In genomic region chr6:83794760-83795296, GRCm38 (mm10) we compare ENCODE assay signal across 8 mouse cellular contexts. TPM values are rescaled to one million over a fixed set of nuclear protein-coding genes. Genes with fewer than 3 reads are reported as not detected.
A peak's percentile ranks its signal among the peaks of the same experiment; 100 is the strongest.
DNase-seq lines count a peak whose midpoint lies in the region; ATAC-seq and TF ChIP-seq lines count a peak whose summit lies in the region.

Gene Nagk, plus strand, starts transcription at chr6:83794982.

- no peak for TF ChIP-seq CTCF in layer of hippocampus, adult 2 months (conservative IDR thresholded peaks at IDR 0.05)
- no peak for TF ChIP-seq CTCF in lung, embryonic 14.5 days (IDR thresholded peaks at IDR 0.05; ENCODE audit: low read depth)
- no peak for TF ChIP-seq CTCF in olfactory bulb, adult 2 months (IDR thresholded peaks at IDR 0.05; ENCODE audit: insufficient read depth, low read depth, low read length)
- TF ChIP-seq CTCF in thymus, adult 2 months (IDR thresholded peaks at IDR 0.05; ENCODE audit: borderline replicate concordance, control insufficient read depth, extremely low read depth, insufficient read depth, low read length, poor library complexity), result no peak

- under 1% methylated on average over 43 of the region's 43 CpGs for WGBS in forebrain, embryonic 16.5 days
- WGBS in lung, embryonic 14.5 days, result under 1% methylated on average over 43 of the region's 43 CpGs
- WGBS in olfactory bulb, adult 2 months, result under 1% methylated on average over 43 of the region's 43 CpGs
- WGBS in thymus, adult 2 months, result 0% methylated on average over 43 of the region's 43 CpGs

- H3K9me3 ChIP-seq in ES-E14 (ENCODE audit: control insufficient read depth, insufficient read depth, low read depth, low read length), result no peaks in the 10 kb centered on the region
- no peaks in the 10 kb centered on the region for H3K9me3 ChIP-seq in forebrain, embryonic 16.5 days (ENCODE audit: control insufficient read depth, low read length)
- no peaks in the 10 kb centered on the region for H3K9me3 ChIP-seq in lung, embryonic 14.5 days (ENCODE audit: low read depth, low read length)

- intact Hi-C loops in heart, postnatal 36 days (cut with DNase I), result loop anchor here (1.0 to 2.0 kb wide), 2 partner anchors 20 to 36 kb away; partner anchors contain the start of genes Paip2b and Tex261

- DNase-seq in ES-E14 (ENCODE audit: low read depth, low spot score), result peak; percentile 91
- peak; percentile 90 for DNase-seq in cerebellum, adult 11-12 months
- DNase-seq in heart, postnatal 36 days, result peak; percentile 93 to 96
- DNase-seq in layer of hippocampus, adult 2 months (ENCODE audit: low spot score in 2 of 2), result peak; percentile 88 to 93
- DNase-seq in lung, embryonic 14.5 days, result peak; percentile 96
- DNase-seq in thymus, adult 2 months, result peak; percentile 94

- ATAC-seq in forebrain, embryonic 16.5 days, result peak; percentile 93
- peak; percentile 96 for ATAC-seq in lung, embryonic 14.5 days (ENCODE audit: insufficient read depth)

- TF ChIP-seq POLR2A in olfactory bulb, adult 2 months (IDR thresholded peaks at IDR 0.05; ENCODE audit: insufficient read depth, low read depth, low read length), result peak; percentile 67
- peak; percentile 78; the same call in 1 of the 2 replicates for TF ChIP-seq POLR2A in thymus, adult 2 months (IDR thresholded peaks at IDR 0.05; ENCODE audit: control insufficient read depth, extremely low read depth, insufficient read depth, low read length, poor library complexity)

- no peaks in the 10 kb centered on the region for H3K36me3 ChIP-seq in ES-E14 (ENCODE audit: control insufficient read depth, insufficient read depth, low read length, poor library complexity, severe bottlenecking)
- H3K36me3 ChIP-seq in forebrain, embryonic 16.5 days (ENCODE audit: control insufficient read depth, insufficient read depth), result no peaks in the 10 kb centered on the region
- peaks cover 6% of the 10 kb centered on the region for H3K36me3 ChIP-seq in lung, embryonic 14.5 days (ENCODE audit: insufficient read depth)
- H3K36me3 ChIP-seq in thymus, adult 2 months (ENCODE audit: control insufficient read depth, insufficient read depth, low read length), result no peaks in the 10 kb centered on the region

- peaks cover 3% of the 10 kb centered on the region in 2 experiments; a peak in 2 of 4 replicates for H3K4me1 ChIP-seq in ES-E14 (ENCODE audit: control insufficient read depth in 2 of 2, insufficient read depth in 2 of 2, low read length in 2 of 2, poor library complexity in 1 of 2)
- H3K4me1 ChIP-seq in forebrain, embryonic 16.5 days (replicated peaks; ENCODE audit: control insufficient read depth, insufficient read depth, low read length), result peaks cover 9% of the 10 kb centered on the region
- peaks cover 7% of the 10 kb centered on the region for H3K4me1 ChIP-seq in lung, embryonic 14.5 days (ENCODE audit: insufficient read depth)
- 0 out of 2 replicates have a peak, but pooled peaks cover 2% of the 10 kb centered on the region for H3K4me1 ChIP-seq in olfactory bulb, adult 2 months (ENCODE audit: control insufficient read depth, insufficient read depth, low read length)
- peaks cover 13% of the 10 kb centered on the region for H3K4me1 ChIP-seq in thymus, adult 2 months (replicated peaks; ENCODE audit: control insufficient read depth, insufficient read depth, low read length)

- peak within 1 kb of the TSS; percentile 77 for H3K27ac ChIP-seq in ES-E14 (ENCODE audit: insufficient read depth, low read depth, low read length, poor library complexity, severe bottlenecking)
- H3K27ac ChIP-seq in forebrain, embryonic 16.5 days (ENCODE audit: low read length), result peak within 1 kb of the TSS; percentile 98
- H3K27ac ChIP-seq in layer of hippocampus, adult 2 months, result peak within 1 kb of the TSS; percentile 91
- H3K27ac ChIP-seq in lung, embryonic 14.5 days (ENCODE audit: low read depth), result peak within 1 kb of the TSS; percentile 95
- peak within 1 kb of the TSS; percentile 93 for H3K27ac ChIP-seq in olfactory bulb, adult 2 months (ENCODE audit: insufficient read depth, low read depth, low read length)
- peak within 1 kb of the TSS; percentile 79 for H3K27ac ChIP-seq in thymus, adult 2 months (ENCODE audit: control insufficient read depth, insufficient read depth, low read length)

- peak within 1 kb of the TSS; percentile 76 to 80 for H3K4me3 ChIP-seq in ES-E14 (ENCODE audit: insufficient read depth in 1 of 2, low read depth in 1 of 2, low read length in 2 of 2, poor library complexity in 1 of 2, severe bottlenecking in 1 of 2)
- peak within 1 kb of the TSS; percentile 90 for H3K4me3 ChIP-seq in forebrain, embryonic 16.5 days (replicated peaks; ENCODE audit: low read length)
- H3K4me3 ChIP-seq in layer of hippocampus, adult 2 months, result peak within 1 kb of the TSS; percentile 83
- H3K4me3 ChIP-seq in lung, embryonic 14.5 days (ENCODE audit: low read depth, low read length), result peak within 1 kb of the TSS; percentile 72
- peak within 1 kb of the TSS; percentile 72 for H3K4me3 ChIP-seq in olfactory bulb, adult 2 months (ENCODE audit: insufficient read depth, low read depth, low read length)
- peak within 1 kb of the TSS; percentile 70 for H3K4me3 ChIP-seq in thymus, adult 2 months (ENCODE audit: control insufficient read depth, insufficient read depth, low read length)

- no peaks in the 10 kb centered on the region for H3K27me3 ChIP-seq in forebrain, embryonic 16.5 days (replicated peaks; ENCODE audit: control insufficient read depth, insufficient read depth, low read length)
- H3K27me3 ChIP-seq in lung, embryonic 14.5 days (ENCODE audit: insufficient read depth, low read length), result no peaks in the 10 kb centered on the region
- H3K27me3 ChIP-seq in thymus, adult 2 months (ENCODE audit: control insufficient read depth, insufficient read depth, low read length), result no peaks in the 10 kb centered on the region

- in situ Hi-C loops in ES-E14 (cut with MboI; ENCODE audit: low sequenced_read_pairs in 2 of 2, unreplicated experiment in 2 of 2), result no loop called here

- peak within 1 kb of the TSS; percentile 77 for H3K9ac ChIP-seq in ES-E14 (ENCODE audit: insufficient read depth, low read depth, low read length, poor library complexity, severe bottlenecking)
- peak within 1 kb of the TSS; percentile 97 for H3K9ac ChIP-seq in forebrain, embryonic 16.5 days (replicated peaks; ENCODE audit: low read depth, low read length)
- H3K9ac ChIP-seq in lung, embryonic 14.5 days, result peak within 1 kb of the TSS; percentile 69

- peak within 1 kb of the TSS; percentile 92 for H3K4me2 ChIP-seq in forebrain, embryonic 16.5 days (ENCODE audit: low read length)
- H3K4me2 ChIP-seq in lung, embryonic 14.5 days, result peak within 1 kb of the TSS; percentile 97

TF ChIP-seq in ES-E14, 5 proteins besides CTCF, POLR2A, EP300 and RAD21:
- TF ChIP-seq CHD2 (IDR thresholded peaks at IDR 0.05; ENCODE audit: low read depth, low read length) (no peak), ZNF384 (IDR thresholded peaks at IDR 0.05; ENCODE audit: low read depth, low read length) (peak; percentile 79), MAFK (IDR thresholded peaks at IDR 0.05; ENCODE audit: insufficient read depth, low read depth, low read length) (no peak), ZC3H11A (IDR thresholded peaks at IDR 0.05; ENCODE audit: borderline replicate concordance, low read depth, low read length) (no peak), HCFC1 (IDR thresholded peaks at IDR 0.05; ENCODE audit: borderline replicate concordance, insufficient read depth, low read length) (peak; percentile 83)

RNA-seq across cellular contexts. Expression of gene Nagk, which starts in this region (rescaled TPM):
- 18.0 and 22.2 TPM in 2 replicates for total RNA-seq in ES-E14 (2012; rRNA removed)
- 97.5 and 123 TPM in 2 replicates for polyA plus RNA-seq in forebrain, embryonic 16.5 days (2015; fragmentation: Nextera tagmentation; extraction: Ambion mirVana)
- 10 to 100 TPM; 19.7 to 20.6 TPM for total RNA-seq in heart, postnatal 36 days (2021)
- 10 to 100 TPM; 47.6 to 51.0 TPM for total RNA-seq in layer of hippocampus, adult 2 months (2021)
- 46.1 and 49.3 TPM in 2 replicates for polyA plus RNA-seq in lung, embryonic 14.5 days (2014; fragmentation: Nextera tagmentation; extraction: Ambion mirVana)
- polyA plus RNA-seq in olfactory bulb, adult 2 months (2012; ENCODE audit: insufficient read depth, insufficient read length, low replicate concordance, missing spikeins), result not detected in 2 replicates
- 15.7 and 18.7 TPM in 2 replicates for polyA plus RNA-seq in thymus, adult 2 months (2012; rRNA removed)

Comparison
In these comparisons a context has a peak if more than half of its experiments do, and no peak if none do; other contexts are left out.
1. Peak in every context shown above with its lines: DNase-seq, ATAC-seq, H3K4me3 ChIP-seq and H3K27ac ChIP-seq.
2. RNA of gene Nagk (polyA plus RNA-seq): 97.5 to 123 TPM in forebrain, embryonic 16.5 days, 46.1 to 49.3 TPM in lung, embryonic 14.5 days and 15.7 to 18.7 TPM in thymus, adult 2 months; not detected in olfactory bulb, adult 2 months; every median in the first group is over 10 times any median in the second.